Mouse (Mus musculus) erythroblast, embryonic 14.5 days (primary cell): ENCODE measurements around the gene Cfap61.

Experiments used
- GATA1 ChIP-seq: IDR thresholded peaks from 2 replicates; pipeline ENCODE4 v1.6.1; 2012; ENCODE audit warnings: low read length, inconsistent platforms, mixed read lengths
- TAL1 ChIP-seq: IDR thresholded peaks from 3 replicates; pipeline ENCODE4 v1.6.1; 2012; ENCODE audit warnings: low read length, inconsistent platforms, mixed read lengths

DNA sequence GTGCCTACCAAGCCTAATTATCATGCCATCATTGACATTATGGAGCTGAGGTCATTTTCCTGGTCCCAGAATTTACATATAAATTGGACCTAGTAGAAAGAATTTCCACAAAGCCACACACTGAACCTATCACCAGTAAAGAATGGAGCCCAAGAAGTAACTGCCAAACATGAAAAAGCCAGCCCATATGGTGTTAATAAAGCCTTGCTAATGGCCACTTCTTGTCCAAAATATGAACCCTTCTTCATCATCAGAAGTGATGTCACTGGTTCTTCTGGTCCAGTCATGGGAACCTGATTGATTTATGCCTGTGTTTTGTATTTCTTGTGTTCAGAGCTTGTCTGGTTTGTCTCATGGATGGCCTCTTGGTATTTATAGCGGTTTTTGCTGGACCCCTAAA lies 152.8 kb downstream of the Cfap61 start:
- TF ChIP-seq GATA1: no peak
- no peak for TF ChIP-seq TAL1
